Mouse (Mus musculus): ENCODE data around the gene Nell1. TPM values are rescaled to one million over a fixed set of nuclear protein-coding genes. Genes with fewer than 3 reads are reported as not detected.
"Not testable (repeated sequence)": the region's sequence is repeated elsewhere in the genome, so short reads cannot be mapped to it uniquely, and the experiment has no call there.

Nell1 gene
- polyA plus RNA-seq (2012; rRNA removed) (0.08 TPM in 1 of 2 replicates, not detected in the other), polyA plus RNA-seq (2014; fragmentation: Nextera tagmentation; extraction: Ambion mirVana) (not detected in 2 replicates)

DNA sequence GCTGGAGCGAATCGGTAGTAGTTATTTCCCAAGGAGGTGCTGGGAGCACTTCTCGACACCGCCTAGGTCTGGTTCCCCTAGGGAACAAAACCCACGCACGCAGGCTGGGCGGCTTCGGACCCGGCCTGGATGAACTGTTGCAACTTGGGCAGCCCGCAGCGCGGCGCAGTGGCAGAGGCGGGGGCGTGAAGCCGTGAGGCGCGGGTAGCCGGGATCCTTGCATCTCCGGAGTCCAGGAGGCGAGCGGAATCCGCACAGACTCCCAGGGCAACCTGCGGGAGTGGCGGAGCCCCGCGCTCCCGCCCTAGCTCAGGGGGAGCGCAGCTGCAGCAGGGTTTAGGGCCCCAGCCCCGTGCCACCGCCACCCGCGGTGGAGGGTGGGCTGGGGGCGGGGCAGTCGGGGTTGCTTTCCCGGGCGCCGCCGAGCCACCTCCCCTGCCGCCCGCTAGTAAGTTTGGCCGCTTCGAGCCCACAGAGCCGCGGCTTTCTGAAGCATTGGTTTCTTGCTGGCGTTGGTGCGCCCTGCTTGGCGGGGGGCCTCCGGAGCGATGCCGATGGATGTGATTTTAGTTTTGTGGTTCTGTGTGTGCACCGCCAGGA is at the start of gene Nell1:
Nell1 (plus strand) TSS at position 24 of the 600 bp plus-strand sequence.
- no peak within 1 kb of the TSS for H3K4me3 ChIP-seq (ENCODE audit: insufficient read depth in 1 of 2, low read depth in 2 of 2, low read length in 2 of 2)
- H3K4me2 ChIP-seq (ENCODE audit: low read depth): no peak within 1 kb of the TSS
- WGBS (ENCODE audit: insufficient replicate concordance): 2% methylated on average over 48 of the region's 52 CpGs

DNA sequence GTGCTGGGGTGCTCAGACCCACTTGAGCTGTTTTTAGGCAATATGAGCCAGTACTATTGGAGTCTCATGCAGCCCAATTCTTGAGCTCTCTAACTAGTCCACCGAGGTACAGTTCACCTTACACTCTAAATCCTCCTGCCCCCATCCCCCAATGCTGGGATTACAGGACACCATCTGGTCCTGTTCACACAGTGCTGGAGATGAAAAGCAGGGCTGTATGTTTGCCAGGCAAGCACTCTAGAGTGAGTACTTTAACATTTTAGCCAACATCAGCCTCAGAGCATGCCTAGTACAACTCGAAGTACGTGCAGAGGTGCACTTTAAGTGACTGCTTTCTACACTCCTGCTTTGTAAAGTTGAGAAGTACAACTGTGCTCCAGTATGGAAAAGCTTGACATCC is 46.1 kb upstream of the Nell1 start:
- H3K4me3 ChIP-seq (ENCODE audit: insufficient read depth in 1 of 2, low read depth in 2 of 2, low read length in 2 of 2): no peak overlapping the region
- no peak overlapping the region for H3K9ac ChIP-seq (replicated peaks)
- H3K9me3 ChIP-seq (ENCODE audit: control insufficient read depth, low read length): no peaks in the 10 kb centered on the region
- WGBS (ENCODE audit: insufficient replicate concordance): 48% methylated on average over 3 of the region's 3 CpGs
- ATAC-seq (ENCODE audit: insufficient read depth): no peak
- no peak for DNase-seq (ENCODE audit: low read depth in 3 of 3, low spot score in 3 of 3)
- no peaks in the 10 kb centered on the region for H3K4me1 ChIP-seq (replicated peaks; ENCODE audit: control insufficient read depth in 2 of 2, insufficient read depth in 2 of 2, low read length in 1 of 2)
- no peak for TF ChIP-seq CTCF (IDR thresholded peaks at IDR 0.05; ENCODE audit: low read depth)
- H3K27me3 ChIP-seq (ENCODE audit: control insufficient read depth, insufficient read depth, low read length): no peaks in the 10 kb centered on the region
- no peak overlapping the region for H3K4me2 ChIP-seq (ENCODE audit: low read depth)
- no peaks in the 10 kb centered on the region for H3K36me3 ChIP-seq (replicated peaks; ENCODE audit: control insufficient read depth, insufficient read depth, low read depth)
- no peak overlapping the region for H3K27ac ChIP-seq

More for the DNA sequence above, at the start of gene Nell1:
- H3K9me3 ChIP-seq (ENCODE audit: control insufficient read depth, low read length): no peaks in the 10 kb centered on the region
- TF ChIP-seq CTCF (IDR thresholded peaks at IDR 0.05; ENCODE audit: low read depth) (no peak), EP300 (IDR thresholded peaks at IDR 0.05; ENCODE audit: low read depth) (no peak)
- H3K4me1 ChIP-seq (replicated peaks; ENCODE audit: control insufficient read depth in 2 of 2, insufficient read depth in 2 of 2, low read length in 1 of 2): no peaks in the 10 kb centered on the region
- ATAC-seq (ENCODE audit: insufficient read depth) (no peak), DNase-seq (ENCODE audit: low read depth in 3 of 3, low spot score in 3 of 3) (no peak)
- H3K36me3 ChIP-seq (replicated peaks; ENCODE audit: control insufficient read depth, insufficient read depth, low read depth): no peaks in the 10 kb centered on the region
- no peak within 1 kb of the TSS for H3K27ac ChIP-seq
- H3K9ac ChIP-seq (replicated peaks): no peak within 1 kb of the TSS
- peaks cover 28% of the 10 kb centered on the region for H3K27me3 ChIP-seq (ENCODE audit: control insufficient read depth, insufficient read depth, low read length)

DNA sequence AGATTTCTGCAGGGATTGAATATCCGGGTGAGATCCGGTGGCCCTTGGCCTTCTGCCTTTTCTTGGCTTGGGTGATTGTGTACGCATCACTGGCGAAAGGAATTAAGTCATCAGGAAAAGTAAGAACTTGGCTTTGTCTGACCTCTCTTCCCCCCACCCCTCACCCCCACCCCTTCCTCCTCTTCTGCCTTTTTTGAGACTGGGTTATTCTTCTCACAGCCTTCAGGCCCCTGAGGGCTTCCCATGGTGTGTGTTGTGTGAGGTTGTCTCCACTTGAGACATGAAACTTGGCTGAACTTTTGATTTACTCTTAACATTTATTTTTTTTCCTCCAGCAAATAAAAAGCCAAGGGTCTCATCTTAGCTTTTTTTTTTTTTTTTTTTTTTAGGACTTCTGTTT is 44.7 kb upstream of the Nell1 start:
- H3K4me2 ChIP-seq (ENCODE audit: low read depth): no peak overlapping the region
- no peaks in the 10 kb centered on the region for H3K9me3 ChIP-seq (ENCODE audit: control insufficient read depth, low read length)
- WGBS (ENCODE audit: insufficient replicate concordance): 69% methylated on average over 4 of the region's 4 CpGs

GRCm38 (mm10) chr7:49933386-49934115 is 41.1 kb upstream of the Nell1 start:
- ATAC-seq (ENCODE audit: insufficient read depth); H3K4me1 ChIP-seq (replicated peaks; ENCODE audit: control insufficient read depth in 2 of 2, insufficient read depth in 2 of 2, low read length in 1 of 2); DNase-seq (ENCODE audit: low read depth in 3 of 3, low spot score in 3 of 3); H3K9me3 ChIP-seq (ENCODE audit: control insufficient read depth, low read length); H3K4me3 ChIP-seq (ENCODE audit: insufficient read depth in 1 of 2, low read depth in 2 of 2, low read length in 2 of 2); H3K9ac ChIP-seq (replicated peaks); H3K4me2 ChIP-seq (ENCODE audit: low read depth); H3K27ac ChIP-seq; H3K27me3 ChIP-seq (ENCODE audit: control insufficient read depth, insufficient read depth, low read length); H3K36me3 ChIP-seq (replicated peaks; ENCODE audit: control insufficient read depth, insufficient read depth, low read depth): not testable (repeated sequence)
- WGBS (ENCODE audit: insufficient replicate concordance): 67% methylated on average over 14 of the region's 14 CpGs

More for the DNA sequence above, 44.7 kb upstream of the Nell1 start:
- no peak overlapping the region for H3K4me3 ChIP-seq (ENCODE audit: insufficient read depth in 1 of 2, low read depth in 2 of 2, low read length in 2 of 2)
- H3K36me3 ChIP-seq (replicated peaks; ENCODE audit: control insufficient read depth, insufficient read depth, low read depth): no peaks in the 10 kb centered on the region
- no peak overlapping the region for H3K27ac ChIP-seq
- no peaks in the 10 kb centered on the region for H3K4me1 ChIP-seq (replicated peaks; ENCODE audit: control insufficient read depth in 2 of 2, insufficient read depth in 2 of 2, low read length in 1 of 2)
- no peaks in the 10 kb centered on the region for H3K27me3 ChIP-seq (ENCODE audit: control insufficient read depth, insufficient read depth, low read length)
- ATAC-seq (ENCODE audit: insufficient read depth): no peak
- TF ChIP-seq CTCF (IDR thresholded peaks at IDR 0.05; ENCODE audit: low read depth) (no peak), EP300 (IDR thresholded peaks at IDR 0.05; ENCODE audit: low read depth) (no peak)
- H3K9ac ChIP-seq (replicated peaks): no peak overlapping the region
- DNase-seq (ENCODE audit: low read depth in 3 of 3, low spot score in 3 of 3): no peak

DNA sequence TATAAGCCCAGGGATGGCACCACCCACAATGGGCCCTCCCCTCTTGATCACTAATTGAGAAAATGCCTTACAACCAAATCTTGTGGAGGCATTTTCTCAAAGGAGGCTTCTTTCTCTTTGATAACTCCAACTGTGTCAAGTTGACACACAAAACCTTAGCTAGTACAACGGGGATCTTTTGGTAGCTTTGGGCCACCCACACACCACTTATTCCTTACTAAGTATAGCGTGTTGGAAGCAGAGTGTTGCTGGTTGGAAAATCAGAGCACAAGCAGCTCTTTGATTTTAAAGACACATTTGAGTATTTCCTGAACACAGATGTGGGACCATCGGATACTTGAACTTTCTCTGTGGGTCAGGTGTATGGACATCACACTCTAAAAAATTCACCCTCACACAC is 37.8 kb upstream of the Nell1 start:
- Histone ChIP-seq H3K9me3 (ENCODE audit: control insufficient read depth, low read length) (no peaks in the 10 kb centered on the region), H3K27me3 (ENCODE audit: control insufficient read depth, insufficient read depth, low read length) (no peaks in the 10 kb centered on the region), H3K27ac (no peak overlapping the region), H3K36me3 (replicated peaks; ENCODE audit: control insufficient read depth, insufficient read depth, low read depth) (no peaks in the 10 kb centered on the region), H3K4me1 (replicated peaks; ENCODE audit: control insufficient read depth in 2 of 2, insufficient read depth in 2 of 2, low read length in 1 of 2) (no peaks in the 10 kb centered on the region), H3K4me2 (ENCODE audit: low read depth) (no peak overlapping the region), H3K4me3 (ENCODE audit: insufficient read depth in 1 of 2, low read depth in 2 of 2, low read length in 2 of 2) (no peak overlapping the region), H3K9ac (replicated peaks) (no peak overlapping the region)
- TF ChIP-seq CTCF (IDR thresholded peaks at IDR 0.05; ENCODE audit: low read depth) (no peak), EP300 (IDR thresholded peaks at IDR 0.05; ENCODE audit: low read depth) (no peak)
- DNase-seq (ENCODE audit: low read depth in 3 of 3, low spot score in 3 of 3) (no peak), ATAC-seq (ENCODE audit: insufficient read depth) (no peak)
- WGBS (ENCODE audit: insufficient replicate concordance): 65% methylated on average over 3 of the region's 3 CpGs
